Mouse (Mus musculus): Measurements from ENCODE around the gene Fam209. TPM values are rescaled to one million over a fixed set of nuclear protein-coding genes. Genes with fewer than 3 reads are reported as not detected.

Fam209 gene
- polyA plus RNA-seq, 1 experiment from 2014 or later = 0.57 TPM

- WGBS = 59% methylated on average over 3 of the region's 3 CpGs
- no peaks in the 10 kb centered on the region for H3K27me3 ChIP-seq
These were observed 38.6 kb downstream of the Fam209 start for GRCm38 (mm10) chr2:172510899-172511298.

GRCm38 (mm10) chr2:172516407-172516992, 44.2 kb downstream of the Fam209 start:
- Histone ChIP-seq H3K36me3 (no peaks in the 10 kb centered on the region), H3K4me2 (replicated peaks) (no peak overlapping the region), H3K4me1 (replicated peaks) (no peaks in the 10 kb centered on the region), H3K27me3 (0 out of 2 replicates have a peak, but pooled peaks cover 6% of the 10 kb centered on the region), H3K4me3 (replicated peaks) (no peak overlapping the region), H3K9me3 (no peaks in the 10 kb centered on the region), H3K27ac (no peak overlapping the region), H3K9ac (replicated peaks) (no peak overlapping the region)
- WGBS = 28% methylated on average over 11 of the region's 11 CpGs
- ATAC-seq = no peak

More at GRCm38 (mm10) chr2:172510899-172511298, 38.6 kb downstream of the Fam209 start:
- no peaks in the 10 kb centered on the region for H3K9me3 ChIP-seq
- no peak overlapping the region for H3K4me2 ChIP-seq (replicated peaks)
- H3K9ac ChIP-seq (replicated peaks) = no peak overlapping the region
- no peak overlapping the region for H3K27ac ChIP-seq
- no peak for ATAC-seq
- no peak overlapping the region for H3K4me3 ChIP-seq (replicated peaks)
- no peaks in the 10 kb centered on the region for H3K4me1 ChIP-seq (replicated peaks)
- no peaks in the 10 kb centered on the region for H3K36me3 ChIP-seq

- no peak overlapping the region for H3K27ac ChIP-seq
- H3K4me2 ChIP-seq (replicated peaks) = no peak overlapping the region
- no peaks in the 10 kb centered on the region for H3K9me3 ChIP-seq
- no peak overlapping the region for H3K4me3 ChIP-seq (replicated peaks)
- no peaks in the 10 kb centered on the region for H3K4me1 ChIP-seq (replicated peaks)
- no peak overlapping the region for H3K9ac ChIP-seq (replicated peaks)
- H3K27me3 ChIP-seq = 0 out of 2 replicates have a peak, but pooled peaks cover 6% of the 10 kb centered on the region
- H3K36me3 ChIP-seq = no peaks in the 10 kb centered on the region
- WGBS = 90% methylated on average over 9 of the region's 9 CpGs
- no peak for ATAC-seq
These were observed 48.5 kb downstream of the Fam209 start for GRCm38 (mm10) chr2:172520616-172521371.

- Histone ChIP-seq H3K9ac (replicated peaks) (no peak overlapping the region), H3K27ac (no peak overlapping the region), H3K4me1 (replicated peaks) (no peaks in the 10 kb centered on the region), H3K27me3 (0 out of 2 replicates have a peak, but pooled peaks cover 3% of the 10 kb centered on the region), H3K4me2 (replicated peaks) (no peak overlapping the region), H3K36me3 (no peaks in the 10 kb centered on the region), H3K4me3 (replicated peaks) (no peak overlapping the region), H3K9me3 (no peaks in the 10 kb centered on the region)
- 83% methylated on average over 11 of the region's 12 CpGs for WGBS
- no peak for ATAC-seq
These were observed 50.2 kb downstream of the Fam209 start for GRCm38 (mm10) chr2:172522528-172522927.

Other genes with a start within 250 kb of the Fam209 start
- gene Mc3r, start 224.0 kb upstream of the Fam209 start, polyA plus RNA-seq (2015; fragmentation: Nextera tagmentation; extraction: Ambion mirVana) = 0.22 and 0.23 TPM in 2 replicates
- 24.4 and 30.2 TPM in 2 replicates for gene Fam210b, start 127.0 kb upstream of the Fam209 start, polyA plus RNA-seq (2015; fragmentation: Nextera tagmentation; extraction: Ambion mirVana)
- 42.1 and 43.3 TPM in 2 replicates for gene Aurka, start 102.0 kb upstream of the Fam209 start, polyA plus RNA-seq (2015; fragmentation: Nextera tagmentation; extraction: Ambion mirVana)
- 30.5 and 31.6 TPM in 2 replicates for gene Cstf1, start 101.8 kb upstream of the Fam209 start, polyA plus RNA-seq (2015; fragmentation: Nextera tagmentation; extraction: Ambion mirVana)
- gene Cass4, start 78.7 kb upstream of the Fam209 start, polyA plus RNA-seq (2015; fragmentation: Nextera tagmentation; extraction: Ambion mirVana) = 0.10 and 0.12 TPM in 2 replicates
- 94.2 and 96.8 TPM in 2 replicates for gene Rtf2, start 32.0 kb upstream of the Fam209 start, polyA plus RNA-seq (2015; fragmentation: Nextera tagmentation; extraction: Ambion mirVana)
- 1.7 and 2.3 TPM in 2 replicates for gene Gcnt7, start 13.9 kb upstream of the Fam209 start, polyA plus RNA-seq (2015; fragmentation: Nextera tagmentation; extraction: Ambion mirVana)
- gene Tfap2c, start 77.1 kb downstream of the Fam209 start, polyA plus RNA-seq (2015; fragmentation: Nextera tagmentation; extraction: Ambion mirVana) = 0.53 and 1.6 TPM in 2 replicates